Mouse (Mus musculus) hindbrain, embryonic 13.5 days (tissue): ENCODE results near the gene Acap2. TPM values are rescaled to one million over a fixed set of nuclear protein-coding genes. Genes with fewer than 3 reads are reported as not detected.

Experiments used
- ATAC-seq: fragments of 200-750 bp; cut with Nextera tagmentation; 2 replicates; pipeline ENCODE4 v1.8.0; 2017; ENCODE audit warnings: moderate TSS enrichment; ENCODE audit not compliant: low FRiP score
- H3K27ac ChIP-seq: fragments of 300-500 bp; sonication (generic); 2 replicates; pipeline ENCODE4 v1.5.1; 2015; ENCODE audit warnings: inconsistent platforms, mild to moderate bottlenecking, moderate library complexity
- H3K27me3 ChIP-seq: fragments of 300-500 bp; sonication (generic); 2 replicates; pipeline ENCODE4 v1.6.1; 2015; ENCODE audit warnings: mild to moderate bottlenecking, inconsistent platforms
- H3K36me3 ChIP-seq: fragments of 300-500 bp; sonication (generic); 2 replicates; pipeline ENCODE4 v1.6.1; 2015; ENCODE audit warnings: mild to moderate bottlenecking, inconsistent platforms
- H3K4me1 ChIP-seq: fragments of 300-500 bp; sonication (generic); replicated peaks from 2 replicates; pipeline ENCODE4 v1.6.1; 2015; ENCODE audit warnings: inconsistent platforms
- H3K4me2 ChIP-seq: fragments of 300-500 bp; sonication (generic); 2 replicates; pipeline ENCODE4 v1.6.1; 2015; ENCODE audit warnings: inconsistent platforms, mild to moderate bottlenecking, moderate library complexity
- H3K4me3 ChIP-seq: fragments of 300-500 bp; sonication (generic); 2 replicates; pipeline ENCODE4 v1.5.1; 2015; ENCODE audit warnings: mild to moderate bottlenecking, inconsistent platforms
- H3K9ac ChIP-seq: fragments of 300-500 bp; sonication (generic); 2 replicates; pipeline ENCODE4 v1.6.1; 2015; ENCODE audit warnings: mild to moderate bottlenecking, inconsistent platforms
- H3K9me3 ChIP-seq: fragments of 300-500 bp; sonication (generic); 2 replicates; pipeline ENCODE4 v1.6.1; 2016; ENCODE audit warnings: inconsistent platforms
- WGBS: fragments of 180-500 bp; shearing (Covaris S2); methylation state at CpG from one replicate; pipeline ENCODE4 v1.1.7; 2015; 5-methylcytosine and 5-hydroxymethylcytosine counted together
- polyA plus RNA-seq: library from polyadenylated mRNA; unstranded; fragments of >200 nt; fragmentation: Nextera tagmentation; extraction: Ambion mirVana; gene quantifications from 2 replicates; pipeline ENCODE4 v1.2.1, GENCODE M21; 2015

Acap2 gene
- polyA plus RNA-seq, 1 experiment from 2014 or later = 12.4 TPM

- Histone ChIP-seq H3K4me2 (no peak overlapping the region), H3K27ac (no peak overlapping the region), H3K4me1 (no peaks in the 10 kb centered on the region), H3K9ac (no peak overlapping the region), H3K4me3 (no peak overlapping the region), H3K27me3 (no peaks in the 10 kb centered on the region), H3K9me3 (no peaks in the 10 kb centered on the region), H3K36me3 (peaks cover 58% of the 10 kb centered on the region)
- no peak for ATAC-seq
- WGBS = 84% methylated on average over 2 of the region's 2 CpGs
Observed at GRCm38 (mm10) chr16:31101352-31101751, 99.7 kb downstream of the Acap2 start.

- Histone ChIP-seq H3K9ac (no peak overlapping the region), H3K4me1 (no peaks in the 10 kb centered on the region), H3K27me3 (no peaks in the 10 kb centered on the region), H3K4me3 (no peak overlapping the region), H3K9me3 (no peaks in the 10 kb centered on the region), H3K27ac (no peak overlapping the region), H3K4me2 (no peak overlapping the region), H3K36me3 (peaks cover 54% of the 10 kb centered on the region)
- WGBS = 71% methylated on average over 1 of the region's 1 CpGs
- ATAC-seq = no peak
Observed at GRCm38 (mm10) chr16:31099906-31100305, 101.1 kb downstream of the Acap2 start.

- Histone ChIP-seq H3K27ac (no peak overlapping the region), H3K27me3 (no peaks in the 10 kb centered on the region), H3K4me1 (no peaks in the 10 kb centered on the region), H3K9me3 (no peaks in the 10 kb centered on the region), H3K9ac (no peak overlapping the region), H3K4me2 (no peak overlapping the region), H3K4me3 (no peak overlapping the region), H3K36me3 (peaks cover 12% of the 10 kb centered on the region)
- no peak for ATAC-seq
- WGBS = 41% methylated on average over 6 of the region's 6 CpGs
Observed at GRCm38 (mm10) chr16:31094036-31094435, 107.0 kb downstream of the Acap2 start.

DNA sequence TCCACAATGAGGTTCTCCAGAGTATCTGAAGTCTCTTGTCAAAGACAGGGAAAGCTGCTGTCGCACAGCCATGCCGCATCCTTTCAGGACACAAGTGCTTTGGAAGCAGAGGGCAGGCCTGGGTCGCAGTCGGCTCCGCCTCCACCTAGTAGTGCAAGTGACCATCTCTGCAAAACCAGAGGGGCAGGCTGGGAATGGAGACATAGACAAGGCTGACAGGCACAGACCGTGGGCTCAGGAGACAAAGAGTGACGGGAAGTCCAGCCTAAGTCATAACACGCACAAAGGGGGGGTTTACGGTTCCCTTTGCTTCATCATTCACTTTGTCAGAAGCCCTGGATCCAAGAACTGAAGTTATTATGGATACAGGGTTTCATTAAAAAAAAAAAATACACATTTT, 107.9 kb downstream of the Acap2 start:
- Histone ChIP-seq H3K27ac (no peak overlapping the region), H3K9me3 (no peaks in the 10 kb centered on the region), H3K27me3 (no peaks in the 10 kb centered on the region), H3K4me3 (no peak overlapping the region), H3K4me2 (no peak overlapping the region), H3K9ac (no peak overlapping the region), H3K4me1 (no peaks in the 10 kb centered on the region), H3K36me3 (peaks cover 6% of the 10 kb centered on the region; the same call in 1 of the 2 replicates)
- ATAC-seq = no peak
- WGBS = 25% methylated on average over 9 of the region's 9 CpGs

GRCm38 (mm10) chr16:31081891-31082290, 119.2 kb downstream of the Acap2 start:
- no peak overlapping the region for H3K27ac ChIP-seq
- ATAC-seq = no peak
- H3K36me3 ChIP-seq = 0 out of 2 replicates have a peak, but pooled peaks cover 2% of the 10 kb centered on the region
- H3K9ac ChIP-seq = no peak overlapping the region
- no peaks in the 10 kb centered on the region for H3K9me3 ChIP-seq
- no peaks in the 10 kb centered on the region for H3K27me3 ChIP-seq
- H3K4me1 ChIP-seq = peaks cover 20% of the 10 kb centered on the region
- no peak overlapping the region for H3K4me3 ChIP-seq
- peak overlapping the region; percentile 93; the same call in 1 of the 2 replicates for H3K4me2 ChIP-seq
- 77% methylated on average over 6 of the region's 6 CpGs for WGBS

- under 1% methylated on average over 54 of the region's 54 CpGs for WGBS
- Histone ChIP-seq H3K27ac (peak within 1 kb of the TSS; percentile 91), H3K4me1 (peaks cover 20% of the 10 kb centered on the region), H3K4me3 (peak within 1 kb of the TSS; percentile 81), H3K36me3 (0 out of 2 replicates have a peak, but pooled peaks cover 2% of the 10 kb centered on the region), H3K4me2 (peak within 1 kb of the TSS; percentile 93), H3K9me3 (no peaks in the 10 kb centered on the region), H3K9ac (peak within 1 kb of the TSS; percentile 84), H3K27me3 (no peaks in the 10 kb centered on the region)
- peak; percentile 99 for ATAC-seq
Observed at GRCm38 (mm10) chr16:31081125-31081664, 119.8 kb downstream of the Acap2 start, which contains the start of gene Xxylt1. Gene Xxylt1 (minus strand): TSS chr16:31081432.

GRCm38 (mm10) chr16:31080573-31081051, 120.4 kb downstream of the Acap2 start:
- Histone ChIP-seq H3K9ac (peak overlapping the region; percentile 84), H3K27me3 (no peaks in the 10 kb centered on the region), H3K4me2 (peak overlapping the region; percentile 93), H3K36me3 (0 out of 2 replicates have a peak, but pooled peaks cover 2% of the 10 kb centered on the region), H3K4me1 (peaks cover 20% of the 10 kb centered on the region), H3K27ac (peak overlapping the region; percentile 91), H3K4me3 (peak overlapping the region; percentile 81), H3K9me3 (no peaks in the 10 kb centered on the region)
- under 1% methylated on average over 36 of the region's 36 CpGs for WGBS
- peak; percentile 71 for ATAC-seq

DNA sequence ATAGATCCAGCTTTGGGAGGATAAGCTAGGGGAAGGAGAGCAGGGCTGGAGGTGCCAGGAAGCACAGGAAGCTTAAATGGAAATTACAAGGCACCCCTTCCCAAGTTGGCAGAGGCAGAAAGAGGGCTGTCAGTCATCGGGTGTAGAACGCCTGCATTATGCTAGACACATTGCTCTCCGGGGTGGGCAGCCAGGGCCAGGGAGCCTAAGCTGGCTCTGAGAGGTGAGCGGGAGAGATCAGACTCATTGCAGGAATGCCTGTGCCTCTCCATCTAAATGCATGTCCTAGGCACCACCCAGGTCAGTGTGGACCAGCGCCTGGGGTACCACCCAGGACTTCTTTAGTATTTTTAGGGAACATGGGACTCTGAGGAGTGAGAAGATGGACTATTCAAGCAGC, 123.6 kb downstream of the Acap2 start:
- 0 out of 2 replicates have a peak, but pooled peaks cover 2% of the 10 kb centered on the region for H3K36me3 ChIP-seq
- no peak overlapping the region for H3K9ac ChIP-seq
- ATAC-seq = no peak
- H3K4me1 ChIP-seq = peaks cover 20% of the 10 kb centered on the region
- no peak overlapping the region for H3K27ac ChIP-seq
- no peaks in the 10 kb centered on the region for H3K9me3 ChIP-seq
- 88% methylated on average over 5 of the region's 5 CpGs for WGBS
- H3K27me3 ChIP-seq = no peaks in the 10 kb centered on the region
- H3K4me2 ChIP-seq = no peak overlapping the region
- no peak overlapping the region for H3K4me3 ChIP-seq

- Histone ChIP-seq H3K4me1 (peaks cover 15% of the 10 kb centered on the region), H3K9me3 (no peaks in the 10 kb centered on the region), H3K27me3 (no peaks in the 10 kb centered on the region), H3K4me2 (no peak overlapping the region), H3K4me3 (no peak overlapping the region), H3K27ac (no peak overlapping the region), H3K36me3 (0 out of 2 replicates have a peak, but pooled peaks cover 2% of the 10 kb centered on the region), H3K9ac (no peak overlapping the region)
- 89% methylated on average over 8 of the region's 8 CpGs for WGBS
- no peak for ATAC-seq
Observed at GRCm38 (mm10) chr16:31076436-31076835, 124.6 kb downstream of the Acap2 start.

GRCm38 (mm10) chr16:31074324-31074908, 126.6 kb downstream of the Acap2 start:
- Histone ChIP-seq H3K4me2 (no peak overlapping the region), H3K27ac (no peak overlapping the region), H3K27me3 (no peaks in the 10 kb centered on the region), H3K36me3 (0 out of 2 replicates have a peak, but pooled peaks cover 2% of the 10 kb centered on the region), H3K9ac (no peak overlapping the region), H3K4me1 (peaks cover 14% of the 10 kb centered on the region), H3K9me3 (no peaks in the 10 kb centered on the region), H3K4me3 (no peak overlapping the region)
- no peak for ATAC-seq
- WGBS = 91% methylated on average over 3 of the region's 3 CpGs

DNA sequence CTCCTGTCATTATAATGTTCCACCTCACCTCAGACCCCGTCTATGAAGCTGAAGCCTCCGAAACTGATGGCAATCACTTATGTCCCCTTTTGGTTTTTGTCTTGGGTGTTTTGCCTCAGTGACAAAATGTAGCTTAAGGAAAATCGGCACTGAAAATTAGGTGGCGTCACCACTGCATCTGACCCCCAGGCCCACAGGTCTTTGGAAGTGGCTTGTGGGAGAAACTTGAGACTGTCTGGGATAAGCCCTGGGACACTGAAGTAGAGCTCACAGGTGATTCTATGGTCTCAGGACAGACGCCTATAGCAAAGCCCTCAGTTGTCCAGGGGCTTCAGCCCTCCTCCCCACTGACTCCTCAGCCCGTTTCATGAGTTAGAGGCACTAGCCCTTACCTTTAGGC, 129.3 kb downstream of the Acap2 start:
- H3K4me1 ChIP-seq = peaks cover 13% of the 10 kb centered on the region
- H3K36me3 ChIP-seq = no peaks in the 10 kb centered on the region
- H3K4me3 ChIP-seq = no peak overlapping the region
- H3K27ac ChIP-seq = no peak overlapping the region
- H3K9me3 ChIP-seq = no peaks in the 10 kb centered on the region
- no peak for ATAC-seq
- no peak overlapping the region for H3K9ac ChIP-seq
- WGBS = 89% methylated on average over 6 of the region's 6 CpGs
- no peaks in the 10 kb centered on the region for H3K27me3 ChIP-seq
- H3K4me2 ChIP-seq = no peak overlapping the region

- Histone ChIP-seq H3K27me3 (no peaks in the 10 kb centered on the region), H3K9ac (peak overlapping the region; percentile 13; the same call in 1 of the 2 replicates), H3K4me3 (no peak overlapping the region), H3K36me3 (no peaks in the 10 kb centered on the region), H3K4me1 (peaks cover 19% of the 10 kb centered on the region), H3K9me3 (no peaks in the 10 kb centered on the region), H3K4me2 (peak overlapping the region; percentile 36), H3K27ac (no peak overlapping the region)
- peak; percentile 77 for ATAC-seq
- 19% methylated on average over 20 of the region's 21 CpGs for WGBS
Observed at GRCm38 (mm10) chr16:31070358-31071133, 130.5 kb downstream of the Acap2 start.
